Mouse (Mus musculus): ENCODE measurements around the gene Itprip.

- TF ChIP-seq POLR2A (IDR thresholded peaks at IDR 0.05; ENCODE audit: borderline replicate concordance, low read depth, low read length) (no peak), CTCF (IDR thresholded peaks at IDR 0.05; ENCODE audit: low read depth, low read length) (no peak)
These were observed 13.5 kb downstream of the Itprip start for GRCm38 (mm10) chr19:47905603-47906002.
